Mouse (Mus musculus) adrenal gland, postnatal 4 days (tissue): ENCODE data around the gene Gga3. TPM values are rescaled to one million over a fixed set of nuclear protein-coding genes. Genes with fewer than 3 reads are reported as not detected.
A peak's percentile ranks its signal among the peaks of the same experiment; 100 is the strongest.
"Not testable (repeated sequence)": the region's sequence is repeated elsewhere in the genome, so short reads cannot be mapped to it uniquely, and the experiment has no call there.

Experiments
- DNase-seq, 2 experiments: peaks; one replicate each; pipeline ENCODE4 v3.0.0; 2021 to 2022; ENCODE audit warnings: low spot score in 2 of 2, mixed read lengths in 2 of 2
- long read RNA-seq, 2 experiments: library from polyadenylated mRNA; stranded (forward); transcript quantifications; one replicate each; pipeline ENCODE4 v2.0.0; 2021
- total RNA-seq, 2 experiments: library from RNA; stranded (reverse); gene quantifications; 2 replicates each; pipeline ENCODE4 v1.2.3; 2021

The Gga3 gene
- total RNA-seq = 10 to 100 TPM; 29.1 to 34.6 TPM
- long read RNA-seq, experiment 1, partial matches to known transcripts = 2 of 3 reads
- long read RNA-seq, experiment 1, other reads (novel, unspliced or antisense) = 1 of 3 reads
- long read RNA-seq, experiment 2, partial matches to known transcripts = 5 of 10 reads
- long read RNA-seq, experiment 2, other reads (novel, unspliced or antisense) = 5 of 10 reads

GRCm38 (mm10) chr11:115603476-115604303 lies at the start of gene Gga3, which contains the start of gene Mrps7:
Gga3 (minus strand) TSS chr11:115604051.
Mrps7 (plus strand) TSS chr11:115603925.
- DNase-seq = peak; percentile 84 to 87

GRCm38 (mm10) chr11:115653194-115653593 lies 49.3 kb upstream of the Gga3 start:
- DNase-seq = no peak

- no peak for DNase-seq
Observed at GRCm38 (mm10) chr11:115651680-115652079, 47.8 kb upstream of the Gga3 start.

DNA sequence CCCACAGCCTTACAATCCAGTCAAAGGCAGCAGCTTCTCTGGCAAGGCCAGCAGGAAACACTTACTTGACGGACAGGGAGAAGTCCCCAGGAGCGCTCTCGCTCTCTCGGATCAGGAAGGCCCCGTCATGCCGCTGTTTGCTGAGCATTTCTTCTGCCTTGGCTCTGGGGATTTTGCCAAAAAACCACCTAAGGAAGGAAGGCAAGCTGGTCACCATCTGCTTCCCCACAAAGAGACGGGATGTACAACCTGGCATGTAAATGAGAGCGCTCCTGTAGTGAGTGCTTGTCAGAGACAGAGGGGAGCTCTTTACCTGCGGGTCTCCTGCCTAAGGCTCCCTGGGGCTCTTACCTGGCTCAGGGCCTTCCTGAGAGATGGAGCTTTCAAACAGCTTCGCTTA lies 45.9 kb upstream of the Gga3 start:
- DNase-seq = no peak

DNA sequence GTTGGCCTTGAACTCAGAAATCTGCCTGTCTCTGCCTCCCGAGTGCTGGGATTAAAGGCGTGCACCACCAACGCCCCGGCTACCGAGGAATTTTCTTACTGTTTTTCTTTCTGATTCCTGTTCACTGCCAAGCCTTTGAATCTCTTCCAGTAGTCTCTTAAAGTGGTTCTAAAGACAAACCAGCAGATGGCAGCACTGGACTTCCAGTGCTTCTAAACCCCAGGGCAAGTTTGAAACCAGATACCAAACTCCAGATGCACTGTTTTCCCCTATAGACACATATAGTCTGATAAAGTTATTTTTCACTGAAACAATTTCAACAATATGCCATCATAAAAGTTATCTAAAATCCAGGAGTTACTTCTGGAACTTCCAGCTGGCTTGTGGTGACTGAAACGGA lies 43.6 kb upstream of the Gga3 start:
- peak in 1 of 2 experiments; percentile 22 for DNase-seq

DNA sequence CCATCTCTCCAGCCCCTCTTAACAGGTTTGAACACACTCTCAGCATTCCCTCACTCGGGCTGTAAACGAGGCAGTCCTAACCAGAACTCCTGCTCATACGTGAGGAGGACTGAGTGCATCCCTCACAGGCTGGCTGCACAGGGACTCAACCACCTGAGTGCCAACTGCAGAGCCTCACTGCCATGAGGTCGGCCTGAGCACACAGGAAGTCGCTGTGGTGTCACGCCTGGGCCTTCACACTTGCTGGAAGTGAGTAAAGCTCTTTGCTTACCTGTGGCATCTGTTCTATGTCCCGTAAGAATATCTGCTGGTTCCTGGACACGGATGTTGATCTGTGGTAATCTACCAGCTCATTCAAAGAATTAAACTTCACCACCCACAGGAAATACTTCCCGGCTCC lies 42.6 kb upstream of the Gga3 start:
- no peak for DNase-seq

DNA sequence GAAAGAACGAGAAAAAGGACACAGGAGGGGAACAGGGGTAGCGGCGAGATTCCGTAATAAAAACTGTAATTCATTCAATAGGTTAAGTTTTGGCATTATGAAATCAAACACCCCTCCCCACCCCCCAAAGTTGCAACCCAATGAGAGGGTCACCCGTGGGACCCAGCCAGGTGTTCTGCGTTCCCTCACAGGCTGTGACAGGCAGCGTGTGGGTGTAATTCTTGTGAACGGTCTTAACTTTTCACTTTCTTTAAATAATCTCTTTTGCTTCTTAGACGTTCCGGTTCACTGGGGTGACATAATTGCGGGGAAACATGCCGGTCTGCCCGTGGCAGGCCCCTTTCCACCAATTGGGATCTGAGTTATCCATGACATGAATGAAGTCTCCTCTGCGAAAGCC lies 41.6 kb upstream of the Gga3 start:
- not testable (repeated sequence) for DNase-seq

DNA sequence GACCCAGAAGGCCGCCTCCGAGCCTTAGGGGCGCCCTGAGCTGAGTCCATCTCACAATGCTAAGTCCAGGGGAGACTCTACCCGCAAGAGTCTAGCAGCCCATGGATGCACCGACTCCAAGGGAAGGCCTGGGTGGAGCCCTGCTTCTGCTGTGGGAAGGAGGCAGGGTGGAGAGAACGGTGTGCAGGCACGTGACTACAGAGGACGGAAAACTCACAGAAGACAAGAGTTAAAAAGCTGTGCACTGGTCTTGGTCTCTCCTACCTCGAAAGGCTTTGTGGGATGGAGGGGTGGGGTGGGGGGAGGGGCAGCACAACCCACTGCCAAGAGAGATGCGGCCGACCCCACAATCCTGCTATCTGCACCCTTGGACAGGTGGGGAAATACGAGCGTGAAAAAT lies 40.5 kb upstream of the Gga3 start:
- no peak for DNase-seq

GRCm38 (mm10) chr11:115643265-115643664 lies 39.4 kb upstream of the Gga3 start:
- no peak for DNase-seq

- DNase-seq = no peak
Observed at GRCm38 (mm10) chr11:115642705-115643104, 38.9 kb upstream of the Gga3 start.

- DNase-seq = no peak
Observed at GRCm38 (mm10) chr11:115641664-115642036, 37.8 kb upstream of the Gga3 start.

GRCm38 (mm10) chr11:115640978-115641663 lies 37.3 kb upstream of the Gga3 start:
- DNase-seq = no peak

DNA sequence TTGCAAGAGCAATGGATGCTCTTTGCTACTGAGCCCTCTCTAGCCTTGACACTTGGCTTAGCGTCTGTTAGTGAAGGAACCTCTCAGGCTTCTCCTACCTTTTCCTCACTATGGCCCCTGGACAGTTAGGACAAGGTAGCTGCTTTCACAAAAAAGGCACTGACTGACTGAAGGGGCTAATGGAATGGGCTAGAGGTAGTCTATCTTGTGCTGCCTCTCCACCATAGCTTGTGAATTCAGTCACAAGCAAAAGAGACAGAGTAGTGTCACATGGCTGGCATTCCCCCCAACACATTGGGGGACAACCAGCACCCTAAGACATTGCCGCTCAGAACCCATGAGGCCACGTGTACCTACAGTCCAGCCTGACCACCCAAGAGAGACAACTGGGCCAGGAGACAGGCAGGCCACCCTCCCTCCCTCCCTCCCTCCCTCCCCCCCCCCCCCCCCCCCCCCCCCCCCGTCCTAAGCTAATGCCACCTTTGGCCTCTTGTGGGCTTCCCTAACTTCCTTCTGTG lies 36.5 kb upstream of the Gga3 start:
- no peak for DNase-seq

DNA sequence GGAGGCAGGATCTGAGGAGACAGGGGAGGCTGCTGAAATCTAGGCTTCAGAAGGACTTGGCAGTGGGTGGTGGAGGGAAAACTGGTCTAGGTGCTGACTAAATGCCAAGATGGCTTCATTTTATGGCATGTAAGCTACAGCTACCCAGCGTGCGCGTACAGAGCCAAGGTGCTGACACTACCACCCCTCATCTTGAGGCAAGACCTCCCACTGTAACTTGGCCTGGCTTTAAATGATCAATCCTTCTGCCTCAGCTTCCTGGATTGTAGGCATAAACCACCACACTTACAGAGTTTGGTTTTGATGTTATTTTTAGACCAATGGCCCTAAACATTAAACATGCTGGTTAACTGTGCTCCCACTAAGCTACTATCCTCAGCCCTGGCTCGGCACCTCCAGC lies 35.7 kb upstream of the Gga3 start:
- no peak for DNase-seq

GRCm38 (mm10) chr11:115638498-115639409 lies 34.9 kb upstream of the Gga3 start:
- no peak for DNase-seq

- DNase-seq = no peak
Observed at GRCm38 (mm10) chr11:115636960-115637359, 33.1 kb upstream of the Gga3 start.

DNA sequence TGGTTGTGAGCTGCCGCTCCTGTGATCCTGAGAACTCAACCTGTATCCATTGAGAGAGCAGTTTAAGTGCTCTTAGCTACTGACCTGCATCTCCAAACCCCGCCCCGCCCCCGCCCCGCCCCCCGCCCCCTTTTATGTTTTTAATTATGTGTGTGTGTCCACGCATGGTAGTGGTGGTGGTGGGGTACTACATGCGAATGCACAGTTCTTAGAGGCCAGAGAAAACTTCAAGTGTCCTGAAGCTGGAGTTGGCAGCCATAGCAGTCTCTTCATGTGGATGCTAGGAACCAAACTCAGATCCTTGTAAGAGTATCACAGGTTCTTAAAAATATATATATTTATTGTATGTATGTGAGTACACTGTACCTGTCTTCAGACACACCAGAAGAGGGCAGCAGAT lies 31.6 kb upstream of the Gga3 start:
- DNase-seq = no peak

GRCm38 (mm10) chr11:115635041-115635440 lies 31.2 kb upstream of the Gga3 start:
- DNase-seq = no peak

- no peak for DNase-seq
Observed at GRCm38 (mm10) chr11:115634109-115634508, 30.3 kb upstream of the Gga3 start.

GRCm38 (mm10) chr11:115632862-115633261 lies 29.0 kb upstream of the Gga3 start:
- DNase-seq = no peak

DNA sequence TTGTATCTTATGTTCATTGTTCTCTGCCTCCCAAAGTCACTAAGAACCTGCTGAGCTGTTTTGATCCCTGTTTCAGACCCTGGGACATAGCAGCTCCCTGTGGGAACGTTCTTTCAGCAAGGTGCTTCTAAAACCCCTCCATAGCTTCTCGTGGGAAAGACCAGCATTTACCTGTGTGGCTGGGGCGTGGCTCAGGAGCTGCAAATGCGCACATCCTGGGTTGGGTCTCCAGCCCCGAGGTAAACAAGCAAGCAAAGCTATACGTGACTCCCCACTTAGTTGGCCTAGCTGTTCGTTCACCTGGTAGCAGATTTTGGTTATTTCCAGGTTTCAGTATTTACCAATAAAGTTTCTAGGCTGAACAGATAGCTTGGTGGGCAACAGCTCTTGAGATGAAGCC lies 28.4 kb upstream of the Gga3 start:
- DNase-seq = no peak
